Mouse (Mus musculus): ENCODE results near the gene Mfsd4a. TPM values are rescaled to one million over a fixed set of nuclear protein-coding genes. Genes with fewer than 3 reads are reported as not detected.
A peak's percentile ranks its signal among the peaks of the same experiment; 100 is the strongest.

Mfsd4a gene
- 0.63 and 5.5 TPM in 2 replicates for total RNA-seq (2017)

DNA sequence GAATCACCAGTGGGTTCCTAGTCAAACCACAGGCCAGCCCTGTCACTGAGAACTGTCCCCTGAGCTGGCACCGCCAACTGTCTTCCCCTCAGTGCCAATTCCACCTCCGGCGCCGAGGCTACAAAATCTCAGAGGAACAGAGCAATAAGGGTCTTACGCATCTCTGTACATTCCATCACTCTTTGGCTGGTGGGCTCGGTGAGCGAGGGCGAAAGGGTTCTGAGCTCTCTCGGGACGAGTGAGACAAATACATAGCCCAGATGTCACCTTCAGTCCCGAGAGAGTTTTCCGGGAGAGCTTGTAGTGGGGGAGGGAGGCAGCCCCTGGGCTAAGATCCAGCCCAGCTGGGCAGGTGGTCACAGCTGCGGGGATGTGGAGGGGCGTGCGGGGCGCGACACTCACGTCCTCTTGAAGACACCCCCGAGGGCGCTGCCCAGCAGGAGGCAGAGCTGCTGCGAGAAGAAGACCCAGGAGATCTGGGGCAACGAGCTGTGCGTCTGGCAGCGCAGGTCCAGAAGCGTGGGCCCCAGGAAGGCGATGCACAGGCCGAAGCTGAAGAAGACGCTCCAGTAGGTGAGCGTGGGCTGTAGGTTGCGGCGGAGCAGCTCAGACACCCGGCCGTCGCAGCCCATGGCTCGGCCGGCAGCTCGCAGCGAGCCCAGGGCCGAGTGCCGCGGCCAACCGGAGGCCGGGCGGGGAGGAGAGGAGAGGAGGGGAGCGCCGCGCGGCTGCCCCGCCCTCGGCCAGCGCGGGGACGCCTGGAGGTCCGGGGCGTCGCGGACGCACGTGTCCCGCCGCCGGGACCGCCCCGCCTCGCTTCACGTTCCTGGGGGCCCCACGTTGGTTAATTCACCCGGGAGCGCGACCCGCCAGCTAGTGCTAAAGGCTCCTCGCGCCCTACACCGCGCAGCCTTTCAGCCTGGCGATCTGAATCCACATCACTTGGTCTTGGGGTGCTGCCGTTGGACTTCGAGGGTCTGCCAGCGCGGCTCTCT lies at the start of gene Mfsd4a:
Gene Mfsd4a (minus strand): TSS at position 802 of the 995 bp plus-strand sequence.
- peak; percentile 64 for ATAC-seq (replicated peaks; ENCODE audit: low read depth, poor library complexity, severe bottlenecking)

DNA sequence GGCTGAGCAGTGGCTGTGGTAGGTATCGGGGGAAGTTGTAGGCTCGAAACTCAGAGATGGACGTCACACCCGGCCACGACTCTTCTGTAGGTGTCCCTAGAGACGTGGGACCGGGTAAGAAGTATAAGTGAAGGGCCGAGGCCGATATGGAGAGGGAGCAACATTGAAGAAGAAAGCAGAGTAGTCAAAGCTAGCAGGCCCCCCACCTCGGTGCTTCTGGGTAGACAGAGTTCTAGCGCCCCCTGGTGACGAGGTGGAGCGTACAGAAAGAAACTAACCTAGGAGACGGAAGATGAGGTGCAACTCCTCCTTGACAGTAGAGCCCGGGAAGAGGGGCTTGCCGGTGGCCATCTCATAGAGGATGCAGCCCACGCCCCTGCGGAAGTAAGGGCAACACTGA lies 48.7 kb upstream of the Mfsd4a start:
- peak; percentile 46 for ATAC-seq (replicated peaks; ENCODE audit: low read depth, poor library complexity, severe bottlenecking)

DNA sequence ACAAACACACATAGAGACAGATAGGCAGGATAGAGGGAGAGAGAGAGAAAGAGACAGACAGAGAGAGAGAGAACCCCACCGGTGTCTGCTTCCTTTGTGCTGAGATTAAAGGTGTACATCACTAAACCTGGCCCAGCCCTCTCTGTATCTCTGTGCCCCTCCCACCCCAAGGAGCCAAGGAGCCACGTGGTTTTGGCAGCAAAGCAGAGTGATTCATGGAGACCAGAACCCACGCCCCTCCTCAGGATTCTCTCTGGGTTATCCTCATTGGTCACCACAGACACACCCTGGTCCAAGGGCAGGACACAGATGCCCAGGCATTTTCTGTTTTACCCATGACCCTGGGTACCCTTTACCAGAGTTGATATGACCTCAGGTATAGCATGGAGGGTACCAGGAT lies 45.2 kb upstream of the Mfsd4a start:
- ATAC-seq (replicated peaks; ENCODE audit: low read depth, poor library complexity, severe bottlenecking), result no peak

DNA sequence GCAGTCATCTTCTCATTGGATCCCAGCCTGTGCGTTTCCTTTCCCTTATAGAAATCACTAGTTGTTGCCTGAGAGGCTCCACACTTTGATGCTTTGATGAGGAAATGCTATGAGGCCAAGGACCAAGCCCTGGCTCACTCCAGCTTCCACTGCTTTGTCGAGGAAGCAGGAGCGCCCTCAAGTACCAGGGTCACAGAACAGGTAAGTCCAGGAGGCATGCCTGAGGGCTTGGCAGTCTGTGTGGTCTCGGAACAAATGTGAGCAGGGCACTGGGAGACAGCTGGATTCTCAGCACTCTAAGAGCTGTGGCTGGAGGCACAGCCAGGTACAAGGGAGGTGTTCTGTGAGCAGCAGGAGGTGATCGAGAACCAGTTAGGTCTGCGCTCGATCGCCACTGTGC lies 44.6 kb upstream of the Mfsd4a start:
- ATAC-seq (replicated peaks; ENCODE audit: low read depth, poor library complexity, severe bottlenecking), result no peak

- no peak for ATAC-seq (replicated peaks; ENCODE audit: low read depth, poor library complexity, severe bottlenecking)
Measured at GRCm38 (mm10) chr1:132111411-132111810, 43.5 kb upstream of the Mfsd4a start.

GRCm38 (mm10) chr1:132109368-132109767 lies 41.5 kb upstream of the Mfsd4a start:
- ATAC-seq (replicated peaks; ENCODE audit: low read depth, poor library complexity, severe bottlenecking), result no peak

GRCm38 (mm10) chr1:132104353-132104752 lies 36.5 kb upstream of the Mfsd4a start:
- no peak for ATAC-seq (replicated peaks; ENCODE audit: low read depth, poor library complexity, severe bottlenecking)

DNA sequence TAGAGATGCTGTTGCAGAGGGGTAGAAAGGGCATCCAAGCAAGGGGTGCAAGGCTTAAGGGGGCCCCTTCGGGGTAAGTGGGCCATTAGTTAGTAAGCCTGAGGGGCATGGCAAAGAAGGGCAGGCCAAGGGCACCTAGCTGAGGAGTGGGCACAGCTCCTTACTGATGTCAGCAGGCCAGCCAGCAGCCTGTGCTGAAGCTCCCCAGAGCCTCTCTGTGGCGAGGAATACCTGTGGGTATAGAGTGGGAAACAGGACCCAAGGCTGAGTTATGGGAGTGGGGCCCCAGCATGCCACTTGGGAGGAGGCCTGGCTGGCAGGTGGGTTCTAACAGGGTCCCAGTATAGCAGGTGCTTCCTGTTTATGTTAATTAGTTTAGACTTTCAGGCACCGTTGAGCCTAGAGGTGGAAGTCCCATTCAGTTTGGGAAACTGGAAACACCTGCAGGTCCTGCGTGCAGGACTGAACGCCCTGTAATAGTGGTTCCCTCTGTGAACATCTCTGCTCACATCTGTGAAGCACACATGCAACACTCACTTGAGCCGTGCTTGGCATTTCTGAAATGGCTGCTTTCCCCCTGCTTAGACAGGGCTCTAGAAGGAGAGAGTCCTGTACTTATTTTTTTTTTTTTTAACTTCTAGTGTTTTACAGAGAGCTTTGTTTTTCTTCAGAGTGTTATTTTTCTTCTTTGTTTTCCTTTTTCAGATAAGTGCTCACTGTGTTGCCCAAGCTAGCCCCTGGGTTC lies 34.3 kb upstream of the Mfsd4a start:
- ATAC-seq (replicated peaks; ENCODE audit: low read depth, poor library complexity, severe bottlenecking), result no peak

- 0 out of 2 replicates have a peak, but pooled peaks have one; percentile 16 for ATAC-seq (replicated peaks; ENCODE audit: low read depth, poor library complexity, severe bottlenecking)
Measured at GRCm38 (mm10) chr1:132099775-132100174, 31.9 kb upstream of the Mfsd4a start.

- no peak for ATAC-seq (replicated peaks; ENCODE audit: low read depth, poor library complexity, severe bottlenecking)
Measured at GRCm38 (mm10) chr1:132099016-132099415, 31.2 kb upstream of the Mfsd4a start.

GRCm38 (mm10) chr1:132098076-132098475 lies 30.2 kb upstream of the Mfsd4a start:
- no peak for ATAC-seq (replicated peaks; ENCODE audit: low read depth, poor library complexity, severe bottlenecking)

GRCm38 (mm10) chr1:132095356-132096004 lies 27.6 kb upstream of the Mfsd4a start:
- peak; percentile 91 for ATAC-seq (replicated peaks; ENCODE audit: low read depth, poor library complexity, severe bottlenecking)

- no peak for ATAC-seq (replicated peaks; ENCODE audit: low read depth, poor library complexity, severe bottlenecking)
Measured at GRCm38 (mm10) chr1:132093269-132093668, 25.4 kb upstream of the Mfsd4a start.

DNA sequence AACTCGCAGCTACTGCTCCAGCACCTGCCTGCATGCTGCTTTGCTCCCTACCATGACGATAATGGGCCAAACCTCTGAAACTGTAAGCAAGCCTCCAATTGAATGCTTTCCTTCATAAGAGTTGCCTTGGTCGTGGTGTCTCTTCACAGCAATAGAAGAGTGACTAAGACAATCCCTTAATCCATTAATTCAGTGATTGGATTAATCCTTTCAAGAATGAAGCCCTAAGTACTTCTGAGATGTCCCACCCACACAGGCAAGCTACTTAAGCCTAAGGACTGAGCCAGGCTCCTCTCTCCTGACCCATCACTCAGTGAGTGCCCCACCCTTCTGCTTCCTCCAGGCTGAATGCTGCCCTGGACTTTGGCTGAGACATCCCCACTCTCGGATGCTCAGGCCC lies 22.4 kb upstream of the Mfsd4a start:
- no peak for ATAC-seq (replicated peaks; ENCODE audit: low read depth, poor library complexity, severe bottlenecking)

- no peak for ATAC-seq (replicated peaks; ENCODE audit: low read depth, poor library complexity, severe bottlenecking)
Measured at GRCm38 (mm10) chr1:132089767-132090166, 21.9 kb upstream of the Mfsd4a start.

- ATAC-seq (replicated peaks; ENCODE audit: low read depth, poor library complexity, severe bottlenecking), result no peak
Measured at GRCm38 (mm10) chr1:132088181-132088671, 20.4 kb upstream of the Mfsd4a start.

GRCm38 (mm10) chr1:132085181-132086049 lies 17.6 kb upstream of the Mfsd4a start:
- ATAC-seq (replicated peaks; ENCODE audit: low read depth, poor library complexity, severe bottlenecking), result peak; percentile 87

DNA sequence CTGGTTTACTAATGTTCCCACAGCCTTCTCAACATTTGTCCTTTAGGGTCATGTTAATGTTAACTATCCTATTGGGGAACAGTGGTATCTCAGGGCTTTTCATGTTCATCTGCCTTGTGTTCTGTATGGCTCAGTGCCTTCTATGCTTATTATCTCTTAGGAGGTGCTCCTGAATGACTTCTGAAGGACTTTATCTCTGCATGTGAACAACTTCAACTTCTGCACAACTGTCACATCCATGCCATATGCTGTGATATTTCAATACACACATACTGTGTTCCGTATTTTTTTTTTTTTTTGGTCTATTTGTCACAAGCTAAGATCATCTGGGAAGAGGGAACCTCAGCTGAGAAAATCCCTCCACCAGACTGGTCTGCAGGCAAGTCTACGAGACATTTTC lies 10.6 kb upstream of the Mfsd4a start:
- no peak for ATAC-seq (replicated peaks; ENCODE audit: low read depth, poor library complexity, severe bottlenecking)

DNA sequence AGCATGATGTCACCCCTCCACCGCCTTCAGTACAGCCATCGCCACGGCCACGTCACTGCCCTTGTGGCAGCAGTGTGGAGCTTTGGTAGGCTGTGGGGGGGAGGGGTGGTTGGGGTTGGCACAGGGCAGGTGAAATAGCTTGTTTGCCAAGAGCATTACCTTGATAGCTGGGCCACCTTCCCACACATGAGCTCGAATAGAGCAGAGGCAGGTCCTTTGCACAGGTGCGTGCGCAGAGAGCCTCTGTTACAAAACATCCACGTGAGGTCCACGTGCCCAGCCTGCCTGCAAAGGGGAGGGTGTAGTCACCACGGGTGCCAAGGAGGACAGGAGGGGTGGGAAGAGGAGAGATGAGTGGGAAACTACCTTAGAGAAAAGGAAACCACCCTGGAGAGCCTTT lies 7.7 kb upstream of the Mfsd4a start:
- ATAC-seq (replicated peaks; ENCODE audit: low read depth, poor library complexity, severe bottlenecking), result no peak

Data from common myeloid progenitor, adult 5-6 weeks (primary cell).